ENCODE assay signal across 16 mouse cellular contexts in genomic region chr8:78813021-78813420, GRCm38 (mm10). TPM values are rescaled to one million over a fixed set of nuclear protein-coding genes. Genes with fewer than 3 reads are reported as not detected.
A peak's percentile ranks its signal among the peaks of the same experiment; 100 is the strongest.
DNase-seq lines count a peak whose midpoint lies in the region; ATAC-seq and TF ChIP-seq lines count a peak whose summit lies in the region.
"Had no signal": no experiment of that assay in that cellular context is flagged by ENCODE, and none has a peak within 500 bp of the region (broad histone marks: within the 10 kb centered on the region; RNA-seq: fewer than 3 reads in every experiment).

No protein-coding gene starts in this region.

- H3K4me3 ChIP-seq in lung, postnatal 0 days (ENCODE audit: low read depth, low read length), result no peak overlapping the region
- H3K4me3 ChIP-seq in intestine, embryonic 16.5 days (ENCODE audit: low read length), result no peak overlapping the region
- H3K4me3 ChIP-seq in limb, embryonic 14.5 days (replicated peaks; ENCODE audit: low read length), result no peak overlapping the region
- H3K4me3 ChIP-seq in midbrain, embryonic 15.5 days, result no peak overlapping the region
- no peak overlapping the region for H3K4me3 ChIP-seq in midbrain, embryonic 11.5 days (ENCODE audit: low read depth, low read length)
- H3K4me3 ChIP-seq: embryonic facial prominence, embryonic 12.5 days; forebrain, embryonic 12.5 days; midbrain, embryonic 13.5 days had no signal

- no peak overlapping the region for H3K9ac ChIP-seq in lung, postnatal 0 days (replicated peaks; ENCODE audit: low read depth)
- H3K9ac ChIP-seq in intestine, embryonic 16.5 days (ENCODE audit: low read depth, low read length), result no peak overlapping the region
- no peak overlapping the region for H3K9ac ChIP-seq in limb, embryonic 14.5 days (ENCODE audit: low read depth, low read length, severe bottlenecking)
- H3K9ac ChIP-seq in midbrain, embryonic 15.5 days, result no peak overlapping the region
- no peak overlapping the region for H3K9ac ChIP-seq in midbrain, embryonic 11.5 days (ENCODE audit: low read length)
- H3K9ac ChIP-seq: embryonic facial prominence, embryonic 12.5 days; forebrain, embryonic 12.5 days; midbrain, embryonic 13.5 days had no signal

- 0 out of 2 replicates have a peak overlapping the region, but pooled peaks have one; percentile 23 for H3K27ac ChIP-seq in lung, postnatal 0 days (ENCODE audit: low read length)
- H3K27ac ChIP-seq in intestine, embryonic 16.5 days (ENCODE audit: low read length), result no peak overlapping the region
- no peak overlapping the region for H3K27ac ChIP-seq in limb, embryonic 14.5 days (replicated peaks; ENCODE audit: low read depth, low read length)
- no peak overlapping the region for H3K27ac ChIP-seq in midbrain, embryonic 15.5 days
- H3K27ac ChIP-seq in midbrain, embryonic 11.5 days (ENCODE audit: low read depth, low read length), result no peak overlapping the region
- H3K27ac ChIP-seq: embryonic facial prominence, embryonic 12.5 days; forebrain, embryonic 12.5 days; midbrain, embryonic 13.5 days had no signal

- no peaks in the 10 kb centered on the region for H3K4me1 ChIP-seq in lung, postnatal 0 days (ENCODE audit: insufficient read depth, low read depth, low read length)
- peaks cover 5% of the 10 kb centered on the region; the same call in 1 of the 2 replicates for H3K4me1 ChIP-seq in intestine, embryonic 16.5 days (ENCODE audit: control insufficient read depth, insufficient read depth, low read length)
- H3K4me1 ChIP-seq in limb, embryonic 14.5 days (ENCODE audit: control insufficient read depth, insufficient read depth, low read length), result no peaks in the 10 kb centered on the region
- H3K4me1 ChIP-seq in midbrain, embryonic 15.5 days, result no peaks in the 10 kb centered on the region
- no peaks in the 10 kb centered on the region for H3K4me1 ChIP-seq in midbrain, embryonic 11.5 days (ENCODE audit: control insufficient read depth, insufficient read depth, low read length)

- no peak for TF ChIP-seq POLR2A in limb, embryonic 14.5 days (IDR thresholded peaks at IDR 0.05; ENCODE audit: borderline replicate concordance, extremely low read depth, insufficient read depth, insufficient read length)

- H3K4me2 ChIP-seq in lung, postnatal 0 days (replicated peaks; ENCODE audit: low read depth, low read length), result no peak overlapping the region
- H3K4me2 ChIP-seq in intestine, embryonic 16.5 days (ENCODE audit: low read depth, low read length), result 0 out of 2 replicates have a peak overlapping the region, but pooled peaks have one; percentile 2
- no peak overlapping the region for H3K4me2 ChIP-seq in limb, embryonic 14.5 days (replicated peaks; ENCODE audit: low read depth, low read length, severe bottlenecking)
- no peak overlapping the region for H3K4me2 ChIP-seq in midbrain, embryonic 15.5 days
- no peak overlapping the region for H3K4me2 ChIP-seq in midbrain, embryonic 11.5 days
- H3K4me2 ChIP-seq: embryonic facial prominence, embryonic 12.5 days; forebrain, embryonic 12.5 days; midbrain, embryonic 13.5 days had no signal

- TF ChIP-seq EP300 in lung, postnatal 0 days (IDR thresholded peaks at IDR 0.05), result no peak

- H3K27me3 ChIP-seq in lung, postnatal 0 days (replicated peaks; ENCODE audit: insufficient read depth, low read length), result no peaks in the 10 kb centered on the region
- H3K27me3 ChIP-seq in intestine, embryonic 16.5 days (replicated peaks; ENCODE audit: control insufficient read depth, insufficient read depth, low read length), result no peaks in the 10 kb centered on the region
- no peaks in the 10 kb centered on the region for H3K27me3 ChIP-seq in limb, embryonic 14.5 days (ENCODE audit: control insufficient read depth, insufficient read depth, low read length)
- H3K27me3 ChIP-seq in midbrain, embryonic 15.5 days (replicated peaks), result no peaks in the 10 kb centered on the region
- H3K27me3 ChIP-seq in midbrain, embryonic 11.5 days (ENCODE audit: control insufficient read depth, insufficient read depth, low read length), result no peaks in the 10 kb centered on the region
- H3K27me3 ChIP-seq: embryonic facial prominence, embryonic 12.5 days; forebrain, embryonic 12.5 days; midbrain, embryonic 13.5 days; Patski had no signal

- ATAC-seq in lung, postnatal 0 days, result peak; percentile 41
- peak; percentile 89 for ATAC-seq in intestine, embryonic 16.5 days
- ATAC-seq in limb, embryonic 14.5 days (ENCODE audit: low FRiP score, low read depth), result peak; percentile 81
- ATAC-seq in midbrain, embryonic 15.5 days (replicated peaks), result no peak
- no peak for ATAC-seq in midbrain, embryonic 11.5 days (ENCODE audit: low FRiP score)
- ATAC-seq: hindbrain, embryonic 16.5 days; midbrain, embryonic 13.5 days; Patski had no signal

- DNase-seq in lung, postnatal 0 days (ENCODE audit: low spot score), result peak; percentile 12
- no peak for DNase-seq in lung, postnatal 4 days
- DNase-seq in limb, embryonic 14.5 days (ENCODE audit: low spot score), result peak; percentile 52
- no peak for DNase-seq in midbrain, embryonic 11.5 days (ENCODE audit: low spot score, missing footprints)
- DNase-seq in testis, postnatal 10 days (ENCODE audit: low spot score), result no peak
- DNase-seq: adrenal gland, adult 2 months; cerebellum, postnatal 14 days; heart, adult 18-20 months; thymus, postnatal 25 days had no signal

- no peak for TF ChIP-seq CTCF in lung, postnatal 0 days (IDR thresholded peaks at IDR 0.05)

- 50% methylated on average over 9 of the region's 9 CpGs for WGBS in lung, postnatal 0 days
- 59% methylated on average over 9 of the region's 9 CpGs for WGBS in intestine, embryonic 16.5 days
- WGBS in limb, embryonic 14.5 days, result 73% methylated on average over 9 of the region's 9 CpGs
- WGBS in midbrain, embryonic 15.5 days, result 87% methylated on average over 9 of the region's 9 CpGs
- WGBS in midbrain, embryonic 11.5 days, result 91% methylated on average over 9 of the region's 9 CpGs

- H3K36me3 ChIP-seq in lung, postnatal 0 days (ENCODE audit: insufficient read depth, low read length), result no peaks in the 10 kb centered on the region; the same call in 1 of the 2 replicates
- H3K36me3 ChIP-seq in intestine, embryonic 16.5 days (ENCODE audit: control insufficient read depth, insufficient read depth, low read length), result peaks cover 14% of the 10 kb centered on the region
- H3K36me3 ChIP-seq in limb, embryonic 14.5 days (ENCODE audit: control insufficient read depth, insufficient read depth, low read length), result peaks cover 47% of the 10 kb centered on the region
- peaks cover 6% of the 10 kb centered on the region; the same call in 1 of the 2 replicates for H3K36me3 ChIP-seq in midbrain, embryonic 15.5 days (replicated peaks)
- H3K36me3 ChIP-seq in midbrain, embryonic 11.5 days (ENCODE audit: control insufficient read depth, insufficient read depth, low read length), result peaks cover 4% of the 10 kb centered on the region; the same call in 1 of the 2 replicates

- H3K9me3 ChIP-seq in lung, postnatal 0 days (ENCODE audit: low read length), result no peaks in the 10 kb centered on the region
- H3K9me3 ChIP-seq in intestine, embryonic 16.5 days (ENCODE audit: control insufficient read depth, low read length), result no peaks in the 10 kb centered on the region
- no peaks in the 10 kb centered on the region for H3K9me3 ChIP-seq in limb, embryonic 14.5 days (ENCODE audit: control insufficient read depth, low read length)
- no peaks in the 10 kb centered on the region for H3K9me3 ChIP-seq in midbrain, embryonic 15.5 days
- H3K9me3 ChIP-seq in midbrain, embryonic 11.5 days (ENCODE audit: control insufficient read depth, low read length), result no peaks in the 10 kb centered on the region
- H3K9me3 ChIP-seq: embryonic facial prominence, embryonic 12.5 days; forebrain, embryonic 12.5 days; midbrain, embryonic 13.5 days had no signal

RNA-seq across cellular contexts. Expression of gene Lsm6, which starts 7.9 kb away (rescaled TPM):
- 82.9 and 96.4 TPM in 2 replicates for polyA plus RNA-seq in lung, postnatal 0 days (2015; fragmentation: Nextera tagmentation; extraction: Ambion mirVana)
- 148 and 163 TPM in 2 replicates for polyA plus RNA-seq in intestine, embryonic 16.5 days (2015; fragmentation: Nextera tagmentation; extraction: Ambion mirVana)
- 69.7 and 126 TPM in 2 replicates for polyA plus RNA-seq in limb, embryonic 14.5 days (2012; rRNA removed)
- polyA plus RNA-seq in limb, embryonic 14.5 days (2014; fragmentation: Nextera tagmentation; extraction: Ambion mirVana), result 248 and 276 TPM in 2 replicates
- polyA plus RNA-seq in midbrain, embryonic 15.5 days (2015; fragmentation: Nextera tagmentation; extraction: Ambion mirVana), result 135 and 140 TPM in 2 replicates
- polyA plus RNA-seq in midbrain, embryonic 11.5 days (2014; fragmentation: Nextera tagmentation; extraction: Ambion mirVana), result 237 and 253 TPM in 2 replicates

Comparison
In these comparisons a context has a peak if more than half of its experiments do, and no peak if none do; other contexts are left out.
1. DNase-seq: peak in lung, postnatal 0 days (single experiment) and limb, embryonic 14.5 days (single experiment); none in lung, postnatal 4 days (0 of 2), midbrain, embryonic 11.5 days (single experiment) and testis, postnatal 10 days (single experiment).
2. ATAC-seq: peak in lung, postnatal 0 days (single experiment), intestine, embryonic 16.5 days (single experiment) and limb, embryonic 14.5 days (single experiment); none in midbrain, embryonic 15.5 days (single experiment) and midbrain, embryonic 11.5 days (single experiment).